Mouse (Mus musculus): Measurements from ENCODE around the gene Dand5. TPM values are rescaled to one million over a fixed set of nuclear protein-coding genes. Genes with fewer than 3 reads are reported as not detected.
A peak's percentile ranks its signal among the peaks of the same experiment; 100 is the strongest.

The Dand5 gene
- total RNA-seq, 2 experiments from 2014 or later: 9.7 to 11.1 TPM

GRCm38 (mm10) chr8:84797256-84797797 lies 25.3 kb downstream of the Dand5 start:
- intact Hi-C loops (cut with DNase I): loop anchor here (5.0 kb wide), 1 partner anchor 60 kb away; no protein-coding TSS in a partner anchor

DNA sequence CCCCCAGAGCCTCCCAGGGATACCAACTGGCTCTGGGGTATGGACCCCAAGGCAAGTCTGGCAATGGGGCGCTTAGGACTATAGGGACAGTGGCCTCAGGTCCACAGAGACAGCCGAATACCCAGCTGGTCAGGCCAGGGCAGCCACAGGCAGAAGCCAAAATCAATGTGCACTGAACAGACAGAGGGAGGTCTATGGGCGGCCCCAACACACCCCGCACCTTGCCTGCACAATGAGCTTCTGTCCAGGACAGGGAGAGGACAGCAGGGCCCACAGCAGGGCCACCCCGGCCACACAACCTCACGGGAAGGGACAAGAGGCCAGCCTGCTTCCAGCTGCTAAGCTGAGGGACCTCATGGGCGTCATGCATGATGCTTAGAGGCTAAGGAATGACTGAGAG lies 28.1 kb downstream of the Dand5 start:
- TF ChIP-seq CTCF (IDR thresholded peaks at IDR 0.05): no peak

More at GRCm38 (mm10) chr8:84797256-84797797, 25.3 kb downstream of the Dand5 start:
- Histone ChIP-seq H3K4me3 (no peak overlapping the region), H3K27ac (peak overlapping the region; percentile 92)
- TF ChIP-seq CTCF (IDR thresholded peaks at IDR 0.05): no peak
- no peak for DNase-seq (ENCODE audit: extremely low spot score in 1 of 2, low spot score in 2 of 2)

GRCm38 (mm10) chr8:84793791-84794485 lies 28.7 kb downstream of the Dand5 start:
- TF ChIP-seq CTCF (IDR thresholded peaks at IDR 0.05): no peak
- H3K4me3 ChIP-seq: peak overlapping the region; percentile 27
- peak overlapping the region; percentile 99 for H3K27ac ChIP-seq
- intact Hi-C loops (cut with DNase I): no loop called here
- peak; percentile 60 to 64 for DNase-seq (ENCODE audit: extremely low spot score in 1 of 2, low spot score in 2 of 2)

More for the DNA sequence above, 28.1 kb downstream of the Dand5 start:
- intact Hi-C loops (cut with DNase I): no loop called here
- H3K27ac ChIP-seq: peak overlapping the region; percentile 99
- no peak overlapping the region for H3K4me3 ChIP-seq
- peak; percentile 41 to 53 for DNase-seq (ENCODE audit: extremely low spot score in 1 of 2, low spot score in 2 of 2)

GRCm38 (mm10) chr8:84793134-84793533 lies 29.5 kb downstream of the Dand5 start:
- intact Hi-C loops (cut with DNase I): no loop called here
- no peak for TF ChIP-seq CTCF (IDR thresholded peaks at IDR 0.05)

GRCm38 (mm10) chr8:84792429-84792947 lies 30.1 kb downstream of the Dand5 start:
- H3K27ac ChIP-seq: peak overlapping the region; percentile 54

More at GRCm38 (mm10) chr8:84793134-84793533, 29.5 kb downstream of the Dand5 start:
- H3K27ac ChIP-seq: peak overlapping the region; percentile 99
- DNase-seq (ENCODE audit: extremely low spot score in 1 of 2, low spot score in 2 of 2): peak in 1 of 2 experiments; percentile 50
- H3K4me3 ChIP-seq: peak overlapping the region; percentile 27

DNA sequence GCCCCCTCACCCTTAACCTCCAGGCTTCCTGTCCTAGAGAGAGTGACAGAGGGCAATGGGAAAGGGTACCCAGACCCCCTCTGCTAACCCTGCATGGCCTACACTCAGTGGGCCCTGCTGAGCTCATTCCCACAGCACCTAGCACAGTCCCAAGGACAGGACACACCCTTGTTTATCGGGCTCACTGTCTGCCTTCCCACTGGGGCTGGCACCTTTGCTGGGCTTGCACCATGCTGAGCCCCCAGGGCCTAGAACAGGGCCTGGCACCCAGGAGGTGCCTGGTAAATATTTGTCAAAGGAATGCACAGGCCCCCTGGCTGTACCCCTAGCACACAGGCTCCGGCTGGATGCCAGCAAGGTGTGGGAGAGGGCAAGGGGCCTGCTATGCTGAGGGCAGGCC lies 32.1 kb downstream of the Dand5 start:
- intact Hi-C loops (cut with DNase I): no loop called here
- TF ChIP-seq CTCF (IDR thresholded peaks at IDR 0.05): no peak
- Histone ChIP-seq H3K27ac (peak overlapping the region; percentile 83), H3K4me3 (no peak overlapping the region)
- no peak for DNase-seq (ENCODE audit: extremely low spot score in 1 of 2, low spot score in 2 of 2)

More at GRCm38 (mm10) chr8:84792429-84792947, 30.1 kb downstream of the Dand5 start:
- no peak overlapping the region for H3K4me3 ChIP-seq
- no peak for DNase-seq (ENCODE audit: extremely low spot score in 1 of 2, low spot score in 2 of 2)
- TF ChIP-seq CTCF (IDR thresholded peaks at IDR 0.05): no peak
- intact Hi-C loops (cut with DNase I): no loop called here

- DNase-seq (ENCODE audit: extremely low spot score in 1 of 2, low spot score in 2 of 2): no peak
- H3K4me3 ChIP-seq: no peak overlapping the region
- TF ChIP-seq CTCF (IDR thresholded peaks at IDR 0.05): no peak
- intact Hi-C loops (cut with DNase I): no loop called here
- H3K27ac ChIP-seq: peak overlapping the region; percentile 83
Measured at GRCm38 (mm10) chr8:84789855-84790486, 32.7 kb downstream of the Dand5 start.

DNA sequence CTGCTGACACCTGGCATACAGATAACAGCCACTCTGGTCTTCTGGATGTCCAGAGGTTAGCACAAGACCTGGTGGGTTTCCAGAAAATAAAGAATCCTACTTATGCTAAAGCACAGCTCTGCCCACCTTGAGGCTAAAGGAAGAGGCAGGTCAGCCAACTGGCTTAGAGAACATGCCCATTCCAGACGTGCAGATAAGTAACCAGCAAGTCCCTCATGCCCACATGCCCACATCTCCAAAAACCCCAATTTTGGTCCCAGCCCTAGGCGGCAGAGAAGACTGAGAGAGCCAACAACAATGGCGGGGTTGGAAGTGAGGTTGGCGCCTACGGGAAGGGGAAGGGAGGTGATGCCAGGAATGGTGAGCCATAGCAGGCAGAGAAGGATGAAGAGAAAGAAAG lies 33.3 kb downstream of the Dand5 start:
- intact Hi-C loops (cut with DNase I): no loop called here

GRCm38 (mm10) chr8:84788896-84789295 lies 33.7 kb downstream of the Dand5 start:
- intact Hi-C loops (cut with DNase I): no loop called here
- DNase-seq (ENCODE audit: extremely low spot score in 1 of 2, low spot score in 2 of 2): peak in 1 of 2 experiments; percentile 47
- no peak overlapping the region for H3K4me3 ChIP-seq
- TF ChIP-seq CTCF (IDR thresholded peaks at IDR 0.05): no peak
- H3K27ac ChIP-seq: peak overlapping the region; percentile 83

More for the DNA sequence above, 33.3 kb downstream of the Dand5 start:
- no peak overlapping the region for H3K4me3 ChIP-seq
- DNase-seq (ENCODE audit: extremely low spot score in 1 of 2, low spot score in 2 of 2): no peak
- TF ChIP-seq CTCF (IDR thresholded peaks at IDR 0.05): no peak
- H3K27ac ChIP-seq: peak overlapping the region; percentile 83

DNA sequence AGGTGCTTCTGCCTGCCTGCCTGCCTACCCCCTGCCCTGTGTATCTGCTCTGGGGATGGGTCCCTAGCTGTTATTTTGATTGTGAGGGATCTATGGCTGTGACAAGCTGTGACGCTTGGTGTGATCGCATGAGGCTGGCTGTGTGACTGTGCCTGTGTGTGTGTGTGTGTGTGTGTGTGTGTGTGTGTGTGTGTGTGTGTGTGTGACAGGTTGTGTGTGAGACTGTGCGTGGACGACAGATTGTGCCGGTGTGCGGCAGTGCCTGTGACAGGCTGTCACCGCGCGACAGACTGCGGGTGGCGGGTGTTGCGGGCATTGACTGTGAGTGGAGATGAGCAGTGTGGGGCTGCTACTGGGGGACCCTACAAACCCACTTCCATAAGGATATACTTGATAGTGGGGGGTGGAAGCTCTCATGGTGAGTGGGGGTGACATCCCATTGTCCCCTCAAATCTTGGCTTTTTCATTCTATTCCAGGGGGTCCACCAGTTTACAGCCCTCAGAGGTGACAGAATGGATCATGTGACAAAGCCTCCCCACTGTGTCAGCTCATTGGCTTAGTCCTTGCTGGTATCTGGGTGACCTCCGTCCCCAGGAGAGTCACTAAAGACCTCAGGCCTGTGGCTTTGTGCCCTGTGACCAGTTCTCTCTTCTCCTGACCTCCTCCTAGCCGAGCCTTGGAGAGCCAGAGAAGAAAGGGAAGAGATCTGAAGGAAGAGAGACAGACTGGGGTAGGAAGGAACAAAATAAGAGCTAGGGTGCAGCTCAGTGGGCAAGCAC lies 34.9 kb downstream of the Dand5 start:
- no peak for TF ChIP-seq CTCF (IDR thresholded peaks at IDR 0.05)
- DNase-seq (ENCODE audit: extremely low spot score in 1 of 2, low spot score in 2 of 2): peak in 1 of 2 experiments; percentile 41
- peak overlapping the region; percentile 85 for H3K27ac ChIP-seq
- H3K4me3 ChIP-seq: no peak overlapping the region
- intact Hi-C loops (cut with DNase I): no loop called here

DNA sequence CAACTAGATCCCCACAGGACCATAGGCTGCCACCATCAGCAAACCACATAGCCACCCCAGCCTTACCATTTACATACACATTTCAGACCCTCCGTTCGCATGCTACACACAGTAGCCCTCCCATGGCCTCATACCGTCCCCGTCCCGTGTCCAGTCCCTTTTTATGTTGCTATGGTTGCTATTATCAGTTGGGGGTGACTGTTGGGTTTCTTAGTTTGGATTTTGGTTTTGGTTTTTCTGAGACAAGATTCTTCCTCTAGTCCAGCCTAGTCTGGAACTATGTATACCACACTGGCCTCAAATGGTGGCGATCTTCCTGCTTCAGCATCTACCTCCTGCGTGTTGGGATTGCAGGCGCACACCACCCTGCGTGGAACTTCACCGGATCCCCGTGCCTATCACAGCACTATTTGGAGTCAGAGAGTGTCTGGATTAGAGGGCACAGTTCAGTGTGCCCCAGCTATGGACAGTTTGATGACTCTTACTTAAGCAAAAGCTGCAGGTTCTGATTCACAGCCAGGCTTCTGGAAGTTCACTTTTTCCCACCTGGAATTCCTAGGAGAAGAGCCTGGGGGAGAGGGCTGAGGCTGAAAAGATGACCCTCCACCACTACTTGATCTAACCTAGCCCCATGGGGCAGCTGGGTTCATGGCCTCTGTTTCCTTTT lies 35.7 kb downstream of the Dand5 start:
- Histone ChIP-seq H3K27ac (peak overlapping the region; percentile 85), H3K4me3 (no peak overlapping the region)
- TF ChIP-seq CTCF (IDR thresholded peaks at IDR 0.05): no peak
- no peak for DNase-seq (ENCODE audit: extremely low spot score in 1 of 2, low spot score in 2 of 2)
- intact Hi-C loops (cut with DNase I): no loop called here
